In the genomic region with DNA sequence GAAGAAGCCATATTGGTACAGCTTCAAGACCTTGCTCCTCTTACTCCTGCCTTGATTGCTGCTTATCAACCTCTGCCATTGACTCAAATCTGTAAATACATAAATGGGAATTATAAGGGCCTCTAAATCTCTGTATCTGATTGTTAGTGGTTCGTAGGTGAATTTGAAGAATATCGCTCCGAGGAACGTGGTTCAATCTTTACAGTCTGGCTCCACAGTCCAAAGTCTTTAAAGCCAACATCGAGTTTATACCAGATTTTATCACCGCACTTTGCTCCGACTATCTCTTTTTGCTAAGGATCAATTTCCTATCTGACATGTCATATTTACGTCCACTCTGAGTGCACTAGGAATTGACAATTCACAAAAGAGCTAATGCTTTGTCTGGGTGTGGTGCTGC, we compare ENCODE assay signal across 16 mouse cellular contexts.
"Had no signal": no experiment of that assay in that cellular context is flagged by ENCODE, and none has a peak within 500 bp of the region (broad histone marks: within the 10 kb centered on the region; RNA-seq: fewer than 3 reads in every experiment).

No protein-coding gene starts in this region.

- DNase-seq: lung, adult 2 months; lung, postnatal 14 days; lung, postnatal 36 days; right cerebral cortex, postnatal 14 days; spleen, adult 18-20 months; thymus, adult 18-20 months; thymus, postnatal 14 days; thymus, postnatal 36 days had no signal

- H3K27me3 ChIP-seq: lung, embryonic 15.5 days; megakaryocyte, embryonic 14.5 days; midbrain, embryonic 13.5 days; midbrain, embryonic 15.5 days; neural tube, embryonic 12.5 days had no signal

- H3K27ac ChIP-seq: lung, embryonic 15.5 days; macrophage; midbrain, embryonic 13.5 days; midbrain, embryonic 15.5 days; neural tube, embryonic 12.5 days had no signal

- H3K9me3 ChIP-seq: lung, embryonic 15.5 days; midbrain, embryonic 13.5 days; midbrain, embryonic 15.5 days; neural tube, embryonic 12.5 days had no signal

- H3K4me2 ChIP-seq: lung, embryonic 15.5 days; midbrain, embryonic 11.5 days; midbrain, embryonic 13.5 days; midbrain, embryonic 15.5 days; neural tube, embryonic 12.5 days had no signal

- H3K36me3 ChIP-seq: lung, embryonic 15.5 days; midbrain, embryonic 13.5 days; midbrain, embryonic 15.5 days; neural tube, embryonic 12.5 days had no signal

- ATAC-seq: lung, postnatal 0 days; midbrain, embryonic 13.5 days; midbrain, embryonic 15.5 days had no signal

- H3K4me3 ChIP-seq: lung, embryonic 15.5 days; megakaryocyte, embryonic 14.5 days; midbrain, embryonic 13.5 days; midbrain, embryonic 15.5 days; neural tube, embryonic 12.5 days had no signal

- H3K9ac ChIP-seq: lung, embryonic 15.5 days; midbrain, embryonic 13.5 days; midbrain, embryonic 15.5 days; neural tube, embryonic 12.5 days had no signal

- H3K4me1 ChIP-seq: midbrain, embryonic 13.5 days; midbrain, embryonic 15.5 days; neural tube, embryonic 12.5 days had no signal
